Mouse (Mus musculus) forelimb bud, embryonic 11.5 days (tissue): Measurements from ENCODE around the gene Zdhhc14.

Source experiments
- DNase-seq: peaks from one replicate; pipeline ENCODE4 v3.0.0-alpha.2; 2012; ENCODE audit warnings: low read depth, low spot score

The Zdhhc14 gene

GRCm38 (mm10) chr17:5491801-5492745, at the start of gene Zdhhc14:
Zdhhc14 (plus strand) TSS chr17:5492557.
- DNase-seq, result peak; percentile 72

- no peak for DNase-seq
Measured at GRCm38 (mm10) chr17:5443260-5443659, 49.1 kb upstream of the Zdhhc14 start.

GRCm38 (mm10) chr17:5443751-5444150, 48.6 kb upstream of the Zdhhc14 start:
- no peak for DNase-seq

GRCm38 (mm10) chr17:5453657-5454056, 38.7 kb upstream of the Zdhhc14 start:
- DNase-seq, result no peak

GRCm38 (mm10) chr17:5463912-5464311, 28.4 kb upstream of the Zdhhc14 start:
- DNase-seq, result no peak

- no peak for DNase-seq
Measured at GRCm38 (mm10) chr17:5466736-5467135, 25.6 kb upstream of the Zdhhc14 start.

GRCm38 (mm10) chr17:5467177-5467576, 25.2 kb upstream of the Zdhhc14 start:
- no peak for DNase-seq

GRCm38 (mm10) chr17:5472268-5472667, 20.1 kb upstream of the Zdhhc14 start:
- no peak for DNase-seq

- DNase-seq, result no peak
Measured at GRCm38 (mm10) chr17:5475960-5476725, 16.2 kb upstream of the Zdhhc14 start.

- no peak for DNase-seq
Measured at GRCm38 (mm10) chr17:5483456-5483855, 8.9 kb upstream of the Zdhhc14 start.

- no peak for DNase-seq
Measured at GRCm38 (mm10) chr17:5484663-5485062, 7.7 kb upstream of the Zdhhc14 start.

- no peak for DNase-seq
Measured at GRCm38 (mm10) chr17:5488156-5488555, 4.2 kb upstream of the Zdhhc14 start.

GRCm38 (mm10) chr17:5490351-5490750, 2.0 kb upstream of the Zdhhc14 start:
- DNase-seq, result no peak

GRCm38 (mm10) chr17:5491031-5491800, 1.1 kb upstream of the Zdhhc14 start:
- DNase-seq, result peak; percentile 92

GRCm38 (mm10) chr17:5492746-5493160, 396 bp downstream of the Zdhhc14 start:
- DNase-seq, result peak; percentile 30

- DNase-seq, result peak; percentile 7
Measured at GRCm38 (mm10) chr17:5493161-5493771, 909 bp downstream of the Zdhhc14 start.

- no peak for DNase-seq
Measured at GRCm38 (mm10) chr17:5493809-5494208, 1.5 kb downstream of the Zdhhc14 start.

GRCm38 (mm10) chr17:5494832-5495231, 2.5 kb downstream of the Zdhhc14 start:
- DNase-seq, result no peak

GRCm38 (mm10) chr17:5497695-5498094, 5.3 kb downstream of the Zdhhc14 start:
- no peak for DNase-seq

GRCm38 (mm10) chr17:5498996-5499395, 6.6 kb downstream of the Zdhhc14 start:
- DNase-seq, result no peak
